Mouse (Mus musculus): ENCODE data around the gene Ranbp10. TPM values are rescaled to one million over a fixed set of nuclear protein-coding genes. Genes with fewer than 3 reads are reported as not detected.

The Ranbp10 gene
- polyA plus RNA-seq, 1 experiment: 24.4 TPM

- Histone ChIP-seq H3K27me3 (ENCODE audit: control insufficient read depth) (no peaks in the 10 kb centered on the region), H3K36me3 (ENCODE audit: control insufficient read depth) (no peaks in the 10 kb centered on the region), H3K4me1 (ENCODE audit: control insufficient read depth) (peaks cover 3% of the 10 kb centered on the region; the same call in 1 of the 2 replicates), H3K9me3 (ENCODE audit: control insufficient read depth, low read length) (no peaks in the 10 kb centered on the region), H3K4me3 (replicated peaks) (no peak overlapping the region)
- TF ChIP-seq GATA1 (IDR thresholded peaks at IDR 0.05; ENCODE audit: low read length): no peak
- no peak for TF ChIP-seq TAL1 (IDR thresholded peaks at IDR 0.05; ENCODE audit: low read length)
Measured at GRCm38 (mm10) chr8:105719637-105720036, 107.5 kb downstream of the Ranbp10 start.

Other genes with a start within 250 kb of the Ranbp10 start
- 0.23 and 0.27 TPM in 2 replicates for gene Ripor1, start 222.1 kb downstream of the Ranbp10 start, polyA plus RNA-seq (2012)
- 24.5 and 26.6 TPM in 2 replicates for gene Ctcf, start 190.8 kb downstream of the Ranbp10 start, polyA plus RNA-seq (2012)
- not detected in 2 replicates for gene Agrp, start 190.0 kb downstream of the Ranbp10 start, polyA plus RNA-seq (2012)
- 3.4 and 4.2 TPM in 2 replicates for gene Carmil2, start 141.1 kb downstream of the Ranbp10 start, polyA plus RNA-seq (2012)
- gene Acd, start 126.2 kb downstream of the Ranbp10 start, polyA plus RNA-seq (2012): 3.8 and 4.5 TPM in 2 replicates
- 0.73 and 0.78 TPM in 2 replicates for gene Pard6a, start 126.2 kb downstream of the Ranbp10 start, polyA plus RNA-seq (2012)
- gene 4933405L10Rik, start 119.7 kb downstream of the Ranbp10 start, polyA plus RNA-seq (2012): not detected in 2 replicates
- gene Enkd1, start 119.1 kb downstream of the Ranbp10 start, polyA plus RNA-seq (2012): 2.4 TPM in 2 replicates
- gene Gfod2, start 68.7 kb downstream of the Ranbp10 start, polyA plus RNA-seq (2012): 0.24 and 0.41 TPM in 2 replicates
- gene Tsnaxip1, start 381 bp upstream of the Ranbp10 start, polyA plus RNA-seq (2012): 0.02 TPM in 1 of 2 replicates, not detected in the other
- 7.1 and 9.1 TPM in 2 replicates for gene Cenpt, start 25.9 kb upstream of the Ranbp10 start, polyA plus RNA-seq (2012)
- 2.8 and 3.4 TPM in 2 replicates for gene Thap11, start 27.8 kb upstream of the Ranbp10 start, polyA plus RNA-seq (2012)
- gene Nutf2, start 33.2 kb upstream of the Ranbp10 start, polyA plus RNA-seq (2012): 8.1 and 9.1 TPM in 2 replicates
- gene Edc4, start 53.5 kb upstream of the Ranbp10 start, polyA plus RNA-seq (2012): 1.1 and 1.3 TPM in 2 replicates
- 0.27 and 0.39 TPM in 2 replicates for gene Nrn1l, start 66.2 kb upstream of the Ranbp10 start, polyA plus RNA-seq (2012)
- 0.79 and 1.4 TPM in 2 replicates for gene Pskh1, start 73.1 kb upstream of the Ranbp10 start, polyA plus RNA-seq (2012)
- gene Ctrl, start 106.5 kb upstream of the Ranbp10 start, polyA plus RNA-seq (2012): not detected in 2 replicates
- 3.2 and 4.6 TPM in 2 replicates for gene Psmb10, start 111.1 kb upstream of the Ranbp10 start, polyA plus RNA-seq (2012)
- gene Lcat, start 116.0 kb upstream of the Ranbp10 start, polyA plus RNA-seq (2012): 0.33 and 0.36 TPM in 2 replicates
- 1.7 and 1.9 TPM in 2 replicates for gene Slc12a4, start 138.7 kb upstream of the Ranbp10 start, polyA plus RNA-seq (2012)
- not detected in 2 replicates for gene Dpep3, start 152.1 kb upstream of the Ranbp10 start, polyA plus RNA-seq (2012)
- gene Dus2, start 164.0 kb upstream of the Ranbp10 start, polyA plus RNA-seq (2012): 0.25 and 0.47 TPM in 2 replicates
- gene Dpep2nb, start 178.6 kb upstream of the Ranbp10 start, polyA plus RNA-seq (2012): not detected in 2 replicates
- gene Ddx28, start 184.5 kb upstream of the Ranbp10 start, polyA plus RNA-seq (2012): 0.74 and 1.1 TPM in 2 replicates
- gene Nfatc3, start 231.5 kb upstream of the Ranbp10 start, polyA plus RNA-seq (2012): 0.45 and 0.54 TPM in 2 replicates

All from erythroblast, embryonic 14.5 days (primary cell).